Mouse (Mus musculus): ENCODE measurements around the gene Plcb4. TPM values are rescaled to one million over a fixed set of nuclear protein-coding genes. Genes with fewer than 3 reads are reported as not detected.
"Not testable (repeated sequence)": the region's sequence is repeated elsewhere in the genome, so short reads cannot be mapped to it uniquely, and the experiment has no call there.

Gene Plcb4
- total RNA-seq, 2 experiments from 2014 or later = 45.4 to 54.8 TPM

DNA sequence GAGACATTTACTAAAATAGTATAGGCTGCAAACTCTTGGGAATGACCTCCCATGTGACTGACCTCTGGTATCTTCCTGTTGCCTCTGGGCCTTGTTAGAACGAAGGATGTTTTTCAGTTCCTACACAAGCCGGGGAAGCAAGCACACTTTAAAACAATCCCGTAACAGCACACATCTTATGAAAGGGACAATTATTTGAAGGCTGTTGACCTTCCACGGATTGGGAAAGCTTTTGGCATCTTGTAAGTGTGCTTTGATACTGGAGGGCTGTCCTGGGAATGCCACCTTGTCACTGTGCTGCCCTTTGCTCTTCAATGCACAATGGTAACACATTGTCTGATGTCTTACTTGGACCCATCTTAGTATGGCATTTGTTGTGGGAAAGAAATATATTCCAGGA is 208.0 kb downstream of the Plcb4 start:
- intact Hi-C loops (cut with DNase I) = no loop called here
- no peak for DNase-seq (ENCODE audit: low spot score in 2 of 2)

DNA sequence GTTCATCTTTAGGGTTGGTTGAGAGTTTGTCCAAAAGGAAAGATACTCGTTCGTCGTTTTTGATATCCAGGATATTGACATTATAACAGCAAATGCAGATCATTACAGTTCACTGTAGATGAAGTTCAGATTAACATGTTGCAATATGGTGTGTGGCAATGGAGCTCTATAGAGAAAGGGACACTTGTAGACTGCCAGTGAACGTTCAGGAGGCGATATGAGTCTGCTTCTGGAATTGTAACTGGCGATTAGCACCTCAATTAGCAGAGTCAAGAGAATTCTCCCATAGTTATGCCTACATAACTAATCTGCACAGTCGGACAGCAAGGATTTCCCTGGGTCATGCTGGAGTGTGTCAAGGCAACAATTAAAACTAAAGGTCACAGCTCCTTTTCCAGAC is 210.8 kb downstream of the Plcb4 start:
- intact Hi-C loops (cut with DNase I) = no loop called here
- DNase-seq (ENCODE audit: low spot score in 2 of 2) = no peak

DNA sequence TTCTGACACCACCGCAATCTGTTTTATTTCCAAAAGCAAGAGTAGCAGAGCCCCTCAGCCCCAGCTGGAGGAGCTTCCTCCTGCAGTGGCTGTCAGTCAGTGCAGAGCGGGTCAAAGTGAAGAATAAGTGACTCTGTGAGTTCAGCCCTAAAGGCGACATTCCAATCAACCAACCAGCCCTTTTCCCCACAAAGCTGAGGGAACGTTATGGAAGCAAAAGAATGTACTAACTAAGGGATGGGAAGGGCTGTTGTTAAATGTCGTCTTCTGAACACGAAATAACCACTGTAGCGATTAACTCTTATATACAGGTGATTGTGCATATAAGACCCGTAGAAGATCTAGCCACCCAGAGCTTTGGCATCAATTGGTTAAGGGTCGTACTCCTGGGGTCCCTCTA is 214.3 kb downstream of the Plcb4 start:
- DNase-seq (ENCODE audit: low spot score in 2 of 2) = no peak
- intact Hi-C loops (cut with DNase I) = no loop called here

DNA sequence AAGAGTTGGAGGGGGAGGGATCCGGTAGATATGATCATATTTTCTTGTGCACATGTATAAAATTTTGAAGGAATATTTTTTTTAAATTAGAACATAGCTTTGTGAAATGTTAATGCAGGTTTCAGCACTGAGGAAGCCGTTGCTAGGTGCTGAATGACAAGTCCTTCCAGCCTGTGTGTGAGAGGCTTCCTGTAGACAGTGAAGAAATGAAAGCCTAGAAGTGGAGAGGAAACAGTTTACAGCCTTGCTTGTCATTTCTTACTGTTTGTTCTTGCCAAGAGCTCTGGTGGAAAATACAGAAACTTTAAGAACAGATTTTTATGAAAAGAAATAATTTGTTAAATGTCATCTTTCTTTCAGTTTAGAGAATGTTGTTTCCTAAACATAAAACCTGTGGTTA is 214.9 kb downstream of the Plcb4 start:
- intact Hi-C loops (cut with DNase I) = no loop called here

DNA sequence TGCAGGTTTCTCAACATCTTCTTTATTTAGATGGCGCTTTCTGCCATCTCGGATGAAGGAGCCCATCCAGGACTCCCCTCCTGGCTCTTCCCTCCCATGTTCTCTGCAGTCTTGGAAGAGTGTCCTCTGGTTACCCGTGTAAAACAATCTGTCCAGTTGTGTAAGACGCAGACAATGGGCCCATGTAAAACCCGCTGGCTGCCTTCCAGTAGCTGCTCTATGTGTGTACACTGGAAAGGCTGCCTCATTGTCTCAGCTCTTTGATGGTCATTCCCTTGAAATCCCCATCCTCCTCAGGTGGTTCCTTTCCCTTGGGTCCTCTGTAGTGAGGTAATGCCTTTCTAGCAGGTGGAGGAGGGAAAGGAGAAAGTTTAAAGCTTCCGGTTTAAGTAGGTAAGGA is 216.7 kb downstream of the Plcb4 start:
- intact Hi-C loops (cut with DNase I) = no loop called here
- peak in 1 of 2 experiments; percentile 20 for DNase-seq (ENCODE audit: low spot score in 2 of 2)

More for the DNA sequence above, 214.9 kb downstream of the Plcb4 start:
- no peak for DNase-seq (ENCODE audit: low spot score in 2 of 2)

DNA sequence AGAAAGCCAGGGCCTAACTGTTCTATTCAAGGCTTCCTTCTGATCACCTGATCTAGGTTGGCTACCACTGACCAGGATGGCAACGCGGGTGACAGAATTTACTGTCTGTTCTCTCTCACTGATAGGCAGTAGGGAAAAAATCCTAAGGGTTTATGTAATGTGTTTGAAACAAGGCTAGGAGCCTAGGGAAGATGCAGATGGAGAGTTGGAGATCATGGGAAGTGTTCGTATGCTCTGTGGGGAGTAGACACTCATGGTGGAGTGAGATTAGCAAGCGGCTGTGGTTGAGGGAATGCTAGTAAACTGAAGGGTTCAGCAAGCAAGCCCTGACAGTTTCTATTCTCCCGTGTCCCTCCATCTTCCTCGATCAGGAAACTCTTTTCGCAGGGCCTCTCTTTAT is 220.5 kb downstream of the Plcb4 start:
- DNase-seq (ENCODE audit: low spot score in 2 of 2) = no peak
- intact Hi-C loops (cut with DNase I) = no loop called here

DNA sequence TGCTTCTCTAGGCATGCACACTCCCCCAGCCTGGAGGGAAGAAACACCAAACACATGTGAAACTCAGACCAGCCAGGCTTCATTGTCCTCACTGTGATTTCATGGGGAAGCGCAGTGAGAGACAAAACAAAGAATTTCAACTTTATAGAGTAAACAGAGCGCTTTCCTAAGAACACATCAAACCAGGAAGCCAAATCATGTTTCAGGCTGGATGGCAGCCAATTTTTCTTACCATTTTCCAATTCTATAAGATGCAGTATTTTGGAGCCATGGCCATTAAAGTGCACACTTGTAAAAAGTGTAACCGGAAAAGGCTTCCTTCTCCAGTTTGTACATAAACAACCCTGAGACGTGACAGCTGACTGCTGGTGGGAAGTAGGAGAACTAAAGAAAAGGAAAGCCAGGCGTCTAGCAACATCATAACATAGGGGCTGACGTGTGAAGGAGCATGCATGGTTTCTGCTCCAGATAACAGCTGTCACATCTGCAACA is 221.5 kb downstream of the Plcb4 start:
- intact Hi-C loops (cut with DNase I) = no loop called here
- no peak for DNase-seq (ENCODE audit: low spot score in 2 of 2)

DNA sequence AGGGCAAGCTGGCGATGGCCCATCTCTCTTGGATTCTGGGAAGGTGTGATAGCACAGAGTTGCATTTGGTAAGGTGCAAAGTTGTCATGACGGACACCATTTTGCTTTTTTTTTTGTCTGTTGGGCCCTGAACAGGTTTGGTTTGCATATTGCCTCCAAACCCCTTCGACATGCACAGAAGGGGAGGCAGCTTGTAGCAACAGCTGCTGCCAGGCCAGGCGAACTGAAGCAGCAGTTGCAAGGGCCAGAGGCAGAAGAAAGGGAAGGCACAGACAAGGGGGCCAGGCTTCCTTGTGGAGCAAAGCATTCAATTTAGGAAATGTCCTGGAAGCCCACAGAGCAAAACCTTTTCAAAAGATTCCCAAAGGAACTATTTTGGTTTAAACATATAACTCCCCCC is 224.5 kb downstream of the Plcb4 start:
- DNase-seq (ENCODE audit: low spot score in 2 of 2) = no peak
- intact Hi-C loops (cut with DNase I) = no loop called here

DNA sequence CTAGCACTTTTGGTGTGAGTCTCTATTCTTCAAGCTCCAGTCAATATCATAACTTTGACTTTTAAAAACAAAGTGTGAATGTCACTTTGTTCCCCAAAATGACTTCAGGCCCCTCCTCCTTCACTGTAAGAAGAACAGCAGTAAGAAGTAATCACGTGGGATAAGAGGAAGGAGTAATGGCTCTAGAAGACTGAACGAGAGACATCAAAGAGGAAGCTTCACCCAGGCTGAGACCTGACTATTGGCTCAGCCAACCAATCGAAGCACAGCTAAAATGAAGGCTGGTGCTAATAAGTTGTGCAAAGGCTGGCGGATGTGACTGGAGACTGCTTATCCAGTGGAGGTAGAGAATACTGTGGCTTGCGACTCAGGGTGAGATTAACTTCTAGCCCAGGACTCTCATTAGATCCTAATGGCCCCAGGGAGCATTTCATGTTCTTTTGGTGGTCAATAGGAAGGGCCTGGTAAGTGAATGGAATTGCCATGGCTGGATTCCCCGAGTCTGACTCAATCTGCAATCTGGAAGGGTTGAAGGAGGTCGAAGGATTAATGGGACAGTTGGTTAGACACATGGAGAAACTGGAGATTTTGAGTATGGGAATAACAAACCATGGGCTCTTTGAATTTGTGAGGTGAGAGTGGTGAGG is 225.8 kb downstream of the Plcb4 start:
- no peak for DNase-seq (ENCODE audit: low spot score in 2 of 2)
- intact Hi-C loops (cut with DNase I) = no loop called here

DNA sequence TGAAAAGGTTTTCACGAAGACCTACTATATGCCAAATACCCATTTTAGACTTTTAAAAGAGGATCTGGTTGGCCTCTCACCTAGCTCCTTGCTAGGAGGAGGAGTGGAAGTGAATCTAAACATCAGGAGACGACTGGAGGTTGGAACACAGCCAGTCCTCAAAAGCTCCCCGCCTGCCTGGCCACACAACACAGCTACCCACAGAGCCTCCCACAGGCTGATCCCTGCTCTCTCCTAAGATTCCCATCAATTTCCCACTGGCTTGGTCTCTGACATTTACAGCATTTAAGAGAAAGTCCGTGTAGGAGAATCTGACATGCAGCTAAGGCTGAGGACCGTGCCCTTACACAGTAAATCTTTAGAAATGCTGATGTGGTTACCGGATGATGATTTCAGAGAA is 226.8 kb downstream of the Plcb4 start:
- intact Hi-C loops (cut with DNase I) = no loop called here
- no peak for DNase-seq (ENCODE audit: low spot score in 2 of 2)

DNA sequence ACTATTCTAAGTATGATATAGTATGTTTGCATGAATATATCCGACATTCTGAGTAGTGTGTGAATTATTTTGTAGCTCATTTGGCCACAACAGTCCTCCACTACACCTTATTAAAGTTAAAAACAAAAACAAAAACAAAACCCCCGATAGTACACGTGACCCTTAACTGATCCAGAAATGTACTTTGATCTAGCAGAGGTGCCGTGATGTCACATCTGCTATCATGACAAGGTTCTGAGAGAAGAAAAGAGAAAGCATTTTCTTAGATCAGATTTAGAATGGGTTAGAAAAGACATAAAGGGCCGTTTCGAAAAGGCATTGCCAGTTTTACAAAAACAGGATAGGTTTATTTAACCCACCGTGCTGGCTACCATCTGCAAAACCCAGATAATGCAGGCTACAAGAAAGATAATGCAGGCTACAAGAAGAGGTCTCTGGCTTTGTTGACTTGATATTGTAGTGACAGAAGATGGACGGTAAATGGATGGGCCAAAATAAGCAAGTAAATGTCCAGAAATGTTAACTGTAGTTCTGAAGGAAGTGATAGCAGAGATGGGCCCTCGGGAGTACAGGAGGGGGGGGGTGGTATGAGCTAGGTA is 227.4 kb downstream of the Plcb4 start:
- intact Hi-C loops (cut with DNase I) = no loop called here
- DNase-seq (ENCODE audit: low spot score in 2 of 2) = no peak

DNA sequence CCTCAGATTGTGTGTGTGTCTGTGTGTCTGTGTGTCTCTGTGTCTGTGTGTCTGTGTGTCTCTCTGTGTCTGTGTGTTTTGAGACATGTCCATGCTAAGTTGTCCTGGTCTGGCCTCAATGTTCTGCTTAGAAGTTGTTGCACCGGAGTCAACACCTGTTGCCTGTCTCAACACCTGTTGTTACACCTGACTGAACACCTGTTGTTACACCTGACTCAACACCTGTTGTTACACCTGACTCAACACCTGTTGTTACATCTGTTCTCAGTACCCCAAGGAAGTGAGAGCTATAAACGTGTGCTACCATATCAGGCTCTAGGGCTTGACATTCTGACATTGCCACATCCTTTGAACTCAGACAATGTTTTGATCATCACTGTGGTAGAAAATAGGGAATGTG is 229.0 kb downstream of the Plcb4 start:
- no peak for DNase-seq (ENCODE audit: low spot score in 2 of 2)
- intact Hi-C loops (cut with DNase I) = no loop called here

DNA sequence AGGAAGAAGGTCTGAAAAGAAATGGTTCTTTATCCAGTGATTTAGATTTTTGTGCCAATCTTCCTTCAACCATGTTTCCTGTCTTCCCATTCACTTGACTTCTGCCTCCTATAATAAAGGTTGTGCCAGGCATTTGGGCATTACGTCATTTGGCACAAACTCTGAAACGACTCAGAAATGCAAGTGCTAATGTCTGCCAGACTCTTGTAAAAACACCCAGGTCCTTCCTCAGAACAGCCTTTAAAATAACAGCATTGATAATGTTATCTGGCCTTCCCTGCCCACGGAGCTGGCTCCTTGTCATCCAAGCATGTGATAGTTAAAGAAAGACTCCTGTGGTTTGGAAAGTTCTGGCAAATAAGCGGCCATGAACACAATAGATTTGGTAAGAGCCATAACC is 229.4 kb downstream of the Plcb4 start:
- no peak for DNase-seq (ENCODE audit: low spot score in 2 of 2)
- intact Hi-C loops (cut with DNase I) = no loop called here

DNA sequence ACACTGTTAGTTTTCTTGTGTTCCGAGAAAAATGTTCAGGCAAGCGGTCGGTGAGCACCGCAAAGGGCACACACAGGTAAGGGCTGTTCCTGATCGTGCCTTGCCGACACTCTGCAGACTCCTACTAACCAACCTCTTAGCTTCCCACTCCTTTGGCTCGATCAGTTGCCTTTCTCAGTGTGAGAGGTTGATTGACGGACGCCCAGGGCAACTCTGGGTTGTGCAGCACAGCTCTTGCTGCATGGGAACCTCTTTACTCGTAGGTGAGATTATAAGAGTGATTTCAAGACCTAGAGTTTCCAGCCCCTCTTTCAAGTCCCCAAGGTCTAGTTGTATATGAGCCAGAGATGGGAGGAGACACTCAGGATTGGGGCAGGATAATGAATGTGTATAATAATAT is 230.0 kb downstream of the Plcb4 start:
- DNase-seq (ENCODE audit: low spot score in 2 of 2) = no peak
- intact Hi-C loops (cut with DNase I) = no loop called here

DNA sequence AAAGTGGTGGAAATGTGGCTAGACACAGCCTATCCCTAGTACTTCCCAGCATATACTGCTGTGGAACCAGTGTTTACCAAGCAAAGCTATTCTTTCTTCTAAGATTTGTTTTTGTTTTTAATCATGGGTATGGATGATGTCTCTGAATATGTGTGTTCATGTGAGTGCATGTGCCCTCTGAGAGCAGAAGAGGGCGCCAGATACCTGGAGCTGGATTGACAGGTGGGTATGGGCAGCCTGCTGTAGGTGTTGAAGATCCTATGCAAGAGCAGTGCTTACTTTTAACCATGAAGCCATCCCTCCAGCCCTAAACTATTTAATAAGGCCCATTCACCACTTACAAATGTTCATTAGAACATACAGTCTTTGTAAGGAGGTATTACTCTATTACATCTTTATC is 231.3 kb downstream of the Plcb4 start:
- intact Hi-C loops (cut with DNase I) = no loop called here
- no peak for DNase-seq (ENCODE audit: low spot score in 2 of 2)

DNA sequence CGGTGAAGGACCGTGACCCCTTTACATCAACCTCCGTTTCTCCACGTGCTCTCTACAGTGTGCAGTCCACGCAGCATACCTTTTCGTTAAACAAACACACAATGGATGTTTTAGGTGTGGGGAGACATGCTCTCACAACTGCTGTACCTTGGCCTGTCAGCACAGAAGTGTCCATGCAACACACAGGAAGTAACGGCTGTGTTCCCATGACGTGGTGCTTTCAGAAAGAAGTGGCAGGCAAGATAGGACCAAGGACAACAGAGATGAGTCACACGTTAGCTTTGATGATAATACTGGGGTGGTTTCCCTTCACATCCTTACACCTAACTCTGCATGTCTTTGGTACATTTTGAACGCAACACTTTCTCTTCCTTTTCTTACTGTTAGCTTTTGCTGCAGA is 232.3 kb downstream of the Plcb4 start:
- intact Hi-C loops (cut with DNase I) = no loop called here
- no peak for DNase-seq (ENCODE audit: low spot score in 2 of 2)

DNA sequence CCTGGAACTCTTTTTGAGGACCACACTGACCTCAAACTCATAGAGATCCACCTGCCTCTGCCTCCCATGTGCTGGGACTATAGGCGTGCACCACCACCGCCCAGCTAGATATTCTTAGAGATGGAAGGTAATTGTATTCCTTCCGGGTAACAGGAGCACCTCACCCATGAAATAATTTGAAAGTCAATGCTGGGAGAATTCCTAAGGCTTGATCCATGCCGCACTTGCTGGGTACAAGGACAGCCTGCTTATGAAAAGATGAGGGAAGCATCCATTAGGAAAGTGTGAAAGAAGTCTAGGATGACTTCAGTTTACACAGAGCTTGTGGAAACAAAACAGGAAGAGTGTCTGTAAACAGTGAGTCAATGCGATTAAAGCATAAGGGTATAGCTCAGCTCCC is 232.9 kb downstream of the Plcb4 start:
- intact Hi-C loops (cut with DNase I) = no loop called here

DNA sequence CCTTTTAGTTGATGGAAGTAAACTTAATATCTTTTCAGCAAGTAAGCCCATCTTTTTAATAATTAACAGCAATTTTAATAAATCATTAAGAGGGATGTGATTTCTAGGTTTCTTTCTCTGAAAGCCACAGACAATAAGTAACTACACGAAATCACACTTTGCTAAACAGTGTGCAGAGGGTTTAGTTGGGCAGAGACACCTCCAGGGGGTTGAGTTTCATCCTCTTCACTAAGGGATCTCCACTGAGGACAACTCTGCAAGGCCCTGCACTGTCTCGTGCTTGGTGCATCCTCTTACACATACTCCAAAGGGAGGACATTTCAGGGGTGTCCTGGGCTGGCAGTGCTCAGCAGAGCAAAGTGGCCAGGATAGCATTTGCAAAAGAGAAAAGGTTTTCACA is 235.8 kb downstream of the Plcb4 start:
- DNase-seq (ENCODE audit: low spot score in 2 of 2) = no peak
- intact Hi-C loops (cut with DNase I) = no loop called here

More for the DNA sequence above, 232.9 kb downstream of the Plcb4 start:
- no peak for DNase-seq (ENCODE audit: low spot score in 2 of 2)

DNA sequence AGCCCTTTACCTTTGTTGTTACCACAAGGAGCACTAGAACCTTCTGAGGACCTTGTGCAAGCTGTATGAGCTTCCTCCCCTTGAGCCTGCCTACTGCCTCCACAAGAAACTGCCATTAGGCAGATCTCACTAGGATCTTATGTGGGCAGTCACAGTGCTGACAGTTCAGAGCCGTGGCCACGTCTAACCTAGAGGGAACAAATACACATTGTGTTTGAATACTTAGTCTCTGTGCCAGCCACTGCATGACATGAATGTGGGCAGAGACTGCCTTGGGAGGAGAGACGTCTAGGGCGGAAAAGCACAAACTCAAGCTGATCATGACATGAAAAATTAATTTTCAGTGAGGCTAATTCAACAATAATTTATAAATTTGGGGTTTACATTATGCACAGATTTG is 239.2 kb downstream of the Plcb4 start:
- intact Hi-C loops (cut with DNase I) = no loop called here
- no peak for DNase-seq (ENCODE audit: low spot score in 2 of 2)

DNA sequence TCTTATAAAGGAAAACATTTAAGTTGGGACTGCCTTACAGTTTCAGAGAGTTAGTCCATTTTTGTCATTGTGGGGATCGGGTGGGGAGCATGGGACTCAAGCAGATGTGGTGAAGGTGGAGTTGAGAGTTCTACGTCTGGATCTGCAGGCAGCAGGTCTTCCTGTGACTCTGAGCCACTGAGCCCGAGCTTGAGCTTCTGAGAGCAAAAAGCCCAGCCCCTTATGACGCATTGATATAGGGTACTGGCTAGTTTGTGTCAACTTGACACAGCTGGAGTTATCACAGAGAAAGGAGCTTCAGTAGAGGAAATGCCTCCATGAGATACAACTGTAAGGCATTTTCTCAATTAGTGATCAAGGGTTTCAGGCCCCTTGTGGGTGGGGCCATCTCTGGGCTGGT is 241.1 kb downstream of the Plcb4 start:
- DNase-seq (ENCODE audit: low spot score in 2 of 2); intact Hi-C loops (cut with DNase I): not testable (repeated sequence)

DNA sequence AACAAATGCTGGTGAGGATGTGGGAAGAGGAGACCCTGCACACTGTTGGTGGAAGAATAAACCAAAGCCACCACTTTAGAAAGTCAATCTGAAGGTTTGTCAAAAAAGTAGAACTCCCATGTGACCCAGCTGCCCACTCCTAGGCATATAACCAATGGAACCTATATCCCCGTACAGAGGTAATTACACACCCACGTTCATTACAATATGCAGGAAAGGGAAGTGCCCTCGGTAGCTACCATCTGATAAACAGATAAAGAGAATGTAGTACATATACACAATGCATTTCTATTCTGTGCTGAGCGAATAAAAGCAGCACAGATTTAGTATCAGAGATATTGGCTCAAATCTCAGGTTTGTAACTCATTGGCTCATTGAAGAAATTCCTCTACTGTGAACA is 242.2 kb downstream of the Plcb4 start:
- intact Hi-C loops (cut with DNase I) = no loop called here
- no peak for DNase-seq (ENCODE audit: low spot score in 2 of 2)

DNA sequence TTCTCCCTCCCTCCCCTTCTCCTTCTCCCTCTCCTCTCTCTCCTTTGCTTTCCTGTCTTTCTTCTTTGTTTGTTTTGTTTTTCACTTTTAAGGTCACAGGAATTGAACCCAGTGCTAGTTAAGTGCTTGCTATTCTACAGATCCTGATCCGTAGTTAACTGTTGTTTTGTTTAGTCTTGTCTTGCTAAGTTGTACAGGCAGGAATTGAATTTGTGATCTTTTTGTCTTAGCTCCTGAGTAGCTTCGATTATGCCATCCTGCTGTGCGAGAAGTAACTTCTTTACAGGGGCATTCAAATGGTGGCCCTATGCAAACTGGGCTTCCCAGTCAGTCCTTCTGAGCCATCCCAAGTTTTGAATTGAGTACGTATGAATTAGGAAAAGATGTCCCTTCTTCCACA is 245.5 kb downstream of the Plcb4 start:
- DNase-seq (ENCODE audit: low spot score in 2 of 2) = no peak
- intact Hi-C loops (cut with DNase I) = no loop called here

Data from left cerebral cortex, postnatal 14 days (tissue).